Mouse (Mus musculus): ENCODE measurements at regions not wholly inside any gene's neighbourhood (a gene's known extent, or its start where the extent isn't known, plus 50 kb on each side); places are given as distances from the start of the nearest gene placed in this dataset.

DNA sequence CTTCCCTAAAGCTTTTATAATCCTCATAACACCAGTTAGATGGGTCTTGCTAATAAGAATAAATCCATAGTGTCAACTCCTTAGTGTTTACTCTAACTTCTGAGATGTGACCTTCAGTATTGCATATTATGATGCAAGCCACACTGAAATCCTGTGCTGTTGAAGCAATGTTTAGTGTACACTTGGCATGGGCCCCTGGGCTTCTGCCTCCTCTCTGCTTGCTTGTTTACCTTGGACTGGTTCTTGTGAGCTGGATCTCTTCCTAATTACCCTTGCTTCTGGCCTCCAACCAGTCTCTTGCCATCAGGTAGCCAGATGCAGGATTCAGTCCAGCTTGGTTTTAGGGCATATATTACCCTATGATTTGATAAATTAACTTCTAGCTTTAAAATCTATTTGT lies 57.0 kb downstream of the Rgs2 start:
- no peak for DNase-seq
- intact Hi-C loops (cut with DNase I; ENCODE audit: low total_unique reads), result no loop called here

- intact Hi-C loops (cut with DNase I; ENCODE audit: low total_unique reads), result no loop called here
- peak; percentile 73 for DNase-seq
Observed at GRCm38 (mm10) chr1:143941465-143941864, 62.5 kb downstream of the Rgs2 start.

DNA sequence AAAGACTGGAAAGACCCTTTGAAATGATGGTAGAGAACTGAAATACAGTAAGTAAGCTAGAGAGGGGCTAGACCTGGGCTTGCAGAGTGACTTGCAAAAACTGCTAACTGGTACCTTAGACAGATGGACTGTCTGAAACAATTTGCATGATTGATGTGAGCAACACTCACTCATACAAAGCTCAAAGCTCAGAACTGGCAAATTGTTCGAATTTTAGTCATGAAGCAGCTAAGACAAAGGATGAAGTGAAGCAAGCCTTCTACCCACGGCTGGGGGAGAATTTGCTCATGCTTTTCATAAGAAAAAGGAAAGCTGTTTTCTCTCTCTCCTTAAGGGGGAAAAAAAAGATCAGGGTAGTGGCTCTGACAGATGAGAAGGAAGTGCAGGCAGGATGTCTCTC lies 64.5 kb downstream of the Rgs2 start:
- intact Hi-C loops (cut with DNase I; ENCODE audit: low total_unique reads), result no loop called here
- no peak for DNase-seq

DNA sequence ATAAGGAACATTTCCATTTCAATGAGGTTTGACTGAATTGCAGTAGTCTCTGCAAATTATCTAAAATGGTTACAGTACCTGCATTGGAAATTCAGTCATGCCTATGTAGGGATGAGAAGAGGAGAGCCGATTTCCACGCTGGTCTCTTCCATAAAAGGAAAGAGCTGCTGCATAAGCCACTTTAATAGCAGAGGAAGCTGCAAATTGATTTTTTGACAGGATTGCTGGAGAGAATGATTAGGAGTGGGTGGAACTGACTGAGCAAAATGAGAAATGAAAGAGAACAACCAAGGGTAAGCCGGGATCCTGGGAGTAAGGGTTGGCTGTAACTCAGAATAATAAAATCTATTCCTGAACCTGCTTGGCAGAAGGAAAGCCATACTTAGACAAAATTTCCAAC lies 65.4 kb downstream of the Rgs2 start:
- no peak for DNase-seq
- intact Hi-C loops (cut with DNase I; ENCODE audit: low total_unique reads), result no loop called here

DNA sequence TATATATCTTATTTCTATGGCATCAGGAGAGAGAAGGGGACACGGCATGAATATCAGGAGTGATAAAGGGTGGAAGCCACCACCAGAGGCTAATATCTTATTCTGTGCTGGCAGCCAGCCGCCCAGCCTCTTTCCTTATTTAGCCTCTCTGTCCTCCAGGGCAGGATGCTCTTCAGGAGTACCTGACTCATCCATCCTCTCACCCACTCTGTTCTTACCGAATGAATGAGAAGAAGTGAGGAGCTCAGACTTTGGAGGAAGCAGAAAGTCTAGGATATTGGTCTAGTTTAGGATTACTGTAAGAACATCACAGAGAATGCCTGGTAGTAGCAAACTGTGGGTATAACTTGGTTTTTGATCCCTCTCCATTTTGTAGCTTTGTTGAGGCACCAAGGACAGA lies 73.2 kb downstream of the Rgs2 start:
- no peak for DNase-seq
- intact Hi-C loops (cut with DNase I; ENCODE audit: low total_unique reads), result no loop called here

DNA sequence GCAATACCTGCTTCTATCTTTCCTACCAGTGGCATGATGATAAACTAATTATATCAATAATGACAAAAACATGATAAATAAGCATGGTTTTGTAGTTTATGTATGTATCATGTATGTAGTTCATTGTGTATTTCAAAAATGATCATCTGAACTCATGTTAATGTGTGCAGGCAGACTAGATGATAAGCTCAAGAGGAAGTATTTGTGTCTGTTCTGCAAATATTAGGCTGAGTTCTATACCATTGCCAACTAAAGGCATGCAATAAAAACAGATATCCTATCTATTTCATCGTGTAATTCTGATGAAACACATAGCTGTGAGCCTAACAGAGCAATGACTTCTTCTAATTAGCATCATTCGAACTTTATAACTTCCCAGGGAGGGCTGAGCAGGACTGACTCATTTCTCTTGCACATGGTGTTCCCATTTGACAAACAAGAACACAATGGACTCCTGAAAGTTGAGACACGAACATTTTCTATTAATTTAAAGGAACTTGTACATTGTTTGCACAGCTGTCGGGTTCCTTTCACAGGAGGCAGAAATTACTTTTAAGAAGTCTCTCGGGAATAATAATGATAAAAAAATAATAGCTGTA lies 74.3 kb downstream of the Rgs2 start:
- intact Hi-C loops (cut with DNase I; ENCODE audit: low total_unique reads), result no loop called here
- no peak for DNase-seq

- intact Hi-C loops (cut with DNase I; ENCODE audit: low total_unique reads), result loop anchor here (5.0 kb wide), 1 partner anchor 80 kb away; the partner anchor contains the start of gene Rgs2
- DNase-seq, result no peak
Observed at GRCm38 (mm10) chr1:143922499-143922898, 81.5 kb downstream of the Rgs2 start.

GRCm38 (mm10) chr1:143920256-143920655 lies 83.7 kb downstream of the Rgs2 start:
- no peak for DNase-seq
- intact Hi-C loops (cut with DNase I; ENCODE audit: low total_unique reads), result loop anchor here (5.0 kb wide), 1 partner anchor 82 kb away; the partner anchor contains the start of gene Rgs2

GRCm38 (mm10) chr1:143918949-143919348 lies 85.0 kb downstream of the Rgs2 start:
- no peak for DNase-seq
- intact Hi-C loops (cut with DNase I; ENCODE audit: low total_unique reads), result no loop called here

DNA sequence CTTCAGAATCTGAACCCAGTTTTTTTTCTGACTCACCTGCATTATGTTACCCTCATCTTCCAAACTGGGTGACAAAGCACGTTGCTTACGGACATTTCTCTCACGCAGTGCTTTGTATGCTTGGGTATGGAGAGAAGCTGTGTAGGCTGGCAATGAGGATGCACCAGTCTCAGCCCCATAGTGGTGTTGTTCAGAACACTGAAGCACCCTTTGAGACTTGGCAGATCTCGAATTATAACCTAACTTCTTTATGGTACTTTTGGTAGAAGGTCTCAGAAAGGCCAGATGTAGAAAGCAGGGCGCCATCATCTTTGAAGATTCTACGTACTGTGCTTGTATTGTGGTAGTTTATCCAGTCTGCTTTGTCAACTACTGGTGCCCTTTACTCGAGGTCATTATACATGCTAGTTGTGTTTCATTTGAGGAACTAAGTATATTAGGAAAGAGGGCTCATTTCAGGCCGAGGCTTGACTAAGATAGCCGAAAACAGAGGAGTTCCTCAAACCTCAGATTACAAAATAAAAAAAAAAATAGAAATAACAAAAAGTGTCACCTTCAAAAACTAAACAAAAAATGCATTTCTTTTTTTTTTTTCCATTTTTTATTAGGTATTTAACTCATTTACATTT lies 85.7 kb downstream of the Rgs2 start:
- intact Hi-C loops (cut with DNase I; ENCODE audit: low total_unique reads), result no loop called here
- DNase-seq, result no peak

- peak; percentile 29 for DNase-seq
- intact Hi-C loops (cut with DNase I; ENCODE audit: low total_unique reads), result no loop called here
Observed at GRCm38 (mm10) chr1:143917623-143918022, 86.3 kb downstream of the Rgs2 start.

- intact Hi-C loops (cut with DNase I; ENCODE audit: low total_unique reads), result no loop called here
- DNase-seq, result no peak
Observed at GRCm38 (mm10) chr1:143916587-143916986, 87.4 kb downstream of the Rgs2 start.

GRCm38 (mm10) chr1:143912586-143912985 lies 91.4 kb downstream of the Rgs2 start:
- intact Hi-C loops (cut with DNase I; ENCODE audit: low total_unique reads), result no loop called here
- DNase-seq, result no peak

DNA sequence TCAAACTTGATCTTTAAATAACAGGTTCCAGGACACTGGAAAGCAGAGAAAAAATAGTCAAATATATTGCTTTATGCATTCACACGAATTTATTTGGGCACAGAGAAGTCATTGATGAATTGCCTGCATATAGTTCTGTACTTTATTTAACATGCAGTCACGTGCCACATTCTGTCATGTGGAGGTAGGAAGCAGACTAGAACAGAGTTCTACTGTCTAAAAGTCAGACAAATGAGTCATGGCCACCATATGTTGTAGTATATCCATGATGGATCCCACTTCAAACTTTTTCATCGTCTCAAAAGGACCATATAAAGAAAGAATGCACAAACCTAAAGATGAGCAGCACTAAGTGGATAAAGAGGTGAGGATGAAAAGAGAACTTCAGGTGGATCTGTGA lies 92.7 kb downstream of the Rgs2 start:
- intact Hi-C loops (cut with DNase I; ENCODE audit: low total_unique reads), result no loop called here
- no peak for DNase-seq

DNA sequence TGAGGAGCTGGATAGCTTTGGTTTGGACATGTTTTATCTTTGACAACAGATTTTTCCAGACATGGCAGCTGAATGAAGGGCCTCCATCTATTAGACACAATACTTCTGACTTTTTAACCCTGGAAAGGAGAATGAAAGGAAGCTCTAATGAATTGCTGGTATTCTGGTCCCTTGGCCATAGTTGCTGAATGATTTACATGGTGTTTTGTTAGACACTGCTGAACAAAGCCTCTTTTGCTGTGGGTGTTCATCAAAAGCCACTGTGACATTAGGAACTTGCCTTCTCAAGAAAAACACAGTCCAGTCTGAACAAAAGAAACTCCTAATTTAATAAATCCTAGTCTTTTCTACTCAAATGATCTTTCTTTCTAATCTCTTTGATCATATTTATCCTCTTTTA lies 93.4 kb downstream of the Rgs2 start:
- intact Hi-C loops (cut with DNase I; ENCODE audit: low total_unique reads), result no loop called here

DNA sequence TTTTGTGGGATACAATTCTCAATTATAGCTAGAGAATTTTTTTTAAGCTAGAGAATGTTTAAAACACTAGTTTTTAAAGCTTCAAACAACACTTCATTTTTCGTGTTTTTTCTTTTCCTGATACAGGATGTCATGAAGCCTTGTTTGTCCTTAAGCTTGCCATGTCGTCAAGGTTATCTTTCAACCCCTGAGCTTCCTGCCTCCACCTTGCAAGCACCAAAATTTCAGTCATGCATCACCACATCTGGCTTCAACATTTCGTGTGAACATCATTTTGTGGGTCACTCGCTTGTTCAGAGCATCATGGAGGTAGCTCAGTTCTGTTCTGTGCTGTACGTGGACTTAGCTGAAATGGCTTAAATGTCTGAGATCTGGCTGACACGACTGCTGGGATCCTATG lies 96.6 kb downstream of the Rgs2 start:
- intact Hi-C loops (cut with DNase I; ENCODE audit: low total_unique reads), result no loop called here
- no peak for DNase-seq

More for the DNA sequence above, 93.4 kb downstream of the Rgs2 start:
- no peak for DNase-seq

DNA sequence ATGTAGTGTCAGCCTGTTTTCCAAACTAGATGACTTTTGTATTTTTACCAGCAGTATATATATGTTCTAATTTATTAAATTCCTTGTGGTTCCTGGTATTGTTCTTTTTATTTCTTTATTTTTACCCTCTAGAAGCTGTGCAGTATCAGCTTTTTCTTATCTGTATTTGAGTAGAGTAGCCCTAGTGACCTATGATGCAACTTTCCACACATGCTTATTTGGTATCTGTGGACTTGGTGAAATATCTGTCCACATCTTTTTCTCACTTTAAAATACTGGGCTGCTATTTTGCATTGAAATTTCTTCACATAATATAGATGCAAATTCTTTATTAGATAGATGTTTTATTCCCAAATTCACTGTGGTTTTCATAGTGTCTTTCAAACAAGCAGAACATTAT lies 97.1 kb downstream of the Rgs2 start:
- intact Hi-C loops (cut with DNase I; ENCODE audit: low total_unique reads), result no loop called here

DNA sequence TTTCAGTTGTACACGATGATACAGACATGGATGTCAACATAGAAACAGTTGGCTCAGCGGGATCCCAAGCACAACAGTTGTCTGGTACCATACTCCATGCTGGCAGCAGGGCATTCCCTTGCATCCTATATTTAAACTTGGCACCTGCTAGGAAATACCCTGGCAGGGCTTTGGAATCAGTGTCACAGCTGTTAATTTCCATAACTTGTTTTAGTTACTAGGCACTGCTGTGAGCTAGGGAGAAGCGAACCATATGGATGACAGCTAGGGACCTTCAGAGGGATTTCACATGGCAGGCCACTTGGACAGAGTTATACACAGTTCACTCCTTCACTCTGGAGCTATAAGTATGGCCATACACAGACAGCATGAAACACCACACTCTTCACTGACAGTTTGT lies 100.0 kb downstream of the Rgs2 start:
- intact Hi-C loops (cut with DNase I; ENCODE audit: low total_unique reads), result no loop called here

More for the DNA sequence above, 97.1 kb downstream of the Rgs2 start:
- no peak for DNase-seq

GRCm38 (mm10) chr1:143903234-143903633 lies 100.7 kb downstream of the Rgs2 start:
- DNase-seq, result no peak
- intact Hi-C loops (cut with DNase I; ENCODE audit: low total_unique reads), result no loop called here

More for the DNA sequence above, 100.0 kb downstream of the Rgs2 start:
- no peak for DNase-seq

- intact Hi-C loops (cut with DNase I; ENCODE audit: low total_unique reads), result no loop called here
Observed at GRCm38 (mm10) chr1:143901127-143901920, 102.6 kb downstream of the Rgs2 start.

DNA sequence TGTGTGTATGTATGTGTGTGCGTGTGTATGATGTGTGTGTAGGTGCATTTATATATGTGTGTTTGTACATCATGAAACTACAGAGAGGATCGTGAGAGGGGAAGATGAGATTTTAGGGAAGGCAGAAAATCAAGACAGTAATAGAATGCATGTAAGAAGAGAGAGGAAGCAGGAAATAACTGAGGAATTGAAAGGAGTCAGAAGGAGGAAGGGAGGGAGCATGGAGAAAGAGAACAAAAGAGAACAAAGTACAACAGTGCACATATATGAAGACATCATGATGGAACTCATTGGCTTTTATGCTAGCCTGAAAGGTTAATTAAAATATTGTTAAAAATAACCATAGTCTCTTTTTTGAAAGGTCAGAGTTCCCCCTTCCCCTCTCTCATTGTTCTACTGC lies 111.4 kb downstream of the Uchl5 start:
- DNase-seq, result no peak
- intact Hi-C loops (cut with DNase I; ENCODE audit: low total_unique reads), result no loop called here

More at GRCm38 (mm10) chr1:143901127-143901920, 102.6 kb downstream of the Rgs2 start:
- no peak for DNase-seq

Measured in gastrocnemius, postnatal 14 days (tissue).